Mouse (Mus musculus) liver, embryonic 12.5 days (tissue): ENCODE results near the gene Rabggta. TPM values are rescaled to one million over a fixed set of nuclear protein-coding genes. Genes with fewer than 3 reads are reported as not detected.

Experiments
- ATAC-seq: fragments of 200-750 bp; cut with Nextera tagmentation; 2 replicates; pipeline ENCODE4 v1.8.0; 2017; ENCODE audit warnings: moderate number of reproducible peaks, mild to moderate bottlenecking, moderate library complexity
- H3K27ac ChIP-seq: fragments of 300-500 bp; sonication (generic); 2 replicates; pipeline ENCODE4 v1.5.1; 2016; ENCODE audit warnings: mild to moderate bottlenecking
- H3K27me3 ChIP-seq: fragments of 300-500 bp; sonication (generic); replicated peaks from 2 replicates; pipeline ENCODE4 v1.6.1; 2016; ENCODE audit warnings: mild to moderate bottlenecking, moderate library complexity
- H3K36me3 ChIP-seq: fragments of 300-500 bp; sonication (generic); 2 replicates; pipeline ENCODE4 v1.6.1; 2016; ENCODE audit warnings: mild to moderate bottlenecking, moderate library complexity
- H3K4me1 ChIP-seq: fragments of 300-500 bp; sonication (generic); 2 replicates; pipeline ENCODE4 v1.6.1; 2016
- H3K4me2 ChIP-seq: fragments of 300-500 bp; sonication (generic); 2 replicates; pipeline ENCODE4 v1.6.1; 2016; ENCODE audit warnings: mild to moderate bottlenecking, moderate library complexity
- H3K4me3 ChIP-seq: fragments of 300-500 bp; sonication (generic); 2 replicates; pipeline ENCODE4 v1.5.1; 2016; ENCODE audit warnings: mild to moderate bottlenecking, moderate library complexity
- H3K9ac ChIP-seq: fragments of 300-500 bp; sonication (generic); 2 replicates; pipeline ENCODE4 v1.6.1; 2016; ENCODE audit warnings: mild to moderate bottlenecking, moderate library complexity
- H3K9me3 ChIP-seq: fragments of 300-500 bp; sonication (generic); replicated peaks from 2 replicates; pipeline ENCODE4 v1.6.1; 2016; ENCODE audit warnings: mild to moderate bottlenecking, moderate library complexity
- WGBS: fragments of 180-500 bp; shearing (Covaris S2); methylation state at CpG from one replicate; pipeline ENCODE4 v1.1.7; 2016; ENCODE audit not compliant: insufficient replicate concordance; 5-methylcytosine and 5-hydroxymethylcytosine counted together
- polyA plus RNA-seq: library from polyadenylated mRNA; unstranded; fragments of >200 nt; fragmentation: Nextera tagmentation; extraction: Ambion mirVana; gene quantifications from 2 replicates; pipeline ENCODE4 v1.2.1, GENCODE M21; 2016

Gene Rabggta
- polyA plus RNA-seq, 1 experiment from 2014 or later: 18.9 TPM

- ATAC-seq: no peak
- no peaks in the 10 kb centered on the region for H3K9me3 ChIP-seq
- H3K4me2 ChIP-seq: peak within 1 kb of the TSS; percentile 67
- H3K27ac ChIP-seq: no peak within 1 kb of the TSS
- WGBS: 22% methylated on average over 4 of the region's 4 CpGs
- H3K27me3 ChIP-seq: peaks cover 21% of the 10 kb centered on the region
- H3K9ac ChIP-seq: peak within 1 kb of the TSS; percentile 52; the same call in 1 of the 2 replicates
- H3K4me3 ChIP-seq: peak within 1 kb of the TSS; percentile 36
- H3K4me1 ChIP-seq: peaks cover 42% of the 10 kb centered on the region
- H3K36me3 ChIP-seq: peaks cover 27% of the 10 kb centered on the region
These were observed 8.3 kb downstream of the Rabggta start, which contains the start of gene Tgm1 for GRCm38 (mm10) chr14:55713729-55714122. TSS of gene Tgm1 (minus strand) at chr14:55713926.

- 13% methylated on average over 25 of the region's 25 CpGs for WGBS
- Histone ChIP-seq H3K9me3 (no peaks in the 10 kb centered on the region), H3K27ac (no peak overlapping the region), H3K4me3 (peak overlapping the region; percentile 36), H3K4me2 (peak overlapping the region; percentile 67), H3K27me3 (peaks cover 21% of the 10 kb centered on the region), H3K9ac (peak overlapping the region; percentile 52; the same call in 1 of the 2 replicates), H3K4me1 (peaks cover 42% of the 10 kb centered on the region), H3K36me3 (peaks cover 22% of the 10 kb centered on the region)
- ATAC-seq: peak; percentile 43
These were observed 8.9 kb downstream of the Rabggta start for GRCm38 (mm10) chr14:55713007-55713728.

- Histone ChIP-seq H3K27ac (no peak overlapping the region), H3K4me2 (no peak overlapping the region), H3K9ac (no peak overlapping the region), H3K9me3 (no peaks in the 10 kb centered on the region), H3K4me3 (no peak overlapping the region), H3K27me3 (peaks cover 21% of the 10 kb centered on the region), H3K4me1 (peaks cover 53% of the 10 kb centered on the region), H3K36me3 (peaks cover 8% of the 10 kb centered on the region)
- ATAC-seq: no peak
- WGBS: 67% methylated on average over 7 of the region's 7 CpGs
These were observed 10.3 kb downstream of the Rabggta start for GRCm38 (mm10) chr14:55711786-55712185.

GRCm38 (mm10) chr14:55709509-55709908 is 12.6 kb downstream of the Rabggta start:
- WGBS: 80% methylated on average over 4 of the region's 4 CpGs
- Histone ChIP-seq H3K9me3 (no peaks in the 10 kb centered on the region), H3K4me3 (no peak overlapping the region), H3K36me3 (no peaks in the 10 kb centered on the region), H3K4me1 (peaks cover 59% of the 10 kb centered on the region), H3K27ac (no peak overlapping the region), H3K9ac (no peak overlapping the region), H3K27me3 (peaks cover 21% of the 10 kb centered on the region), H3K4me2 (no peak overlapping the region)
- no peak for ATAC-seq

GRCm38 (mm10) chr14:55707397-55707796 is 14.7 kb downstream of the Rabggta start:
- H3K36me3 ChIP-seq: no peaks in the 10 kb centered on the region
- H3K27me3 ChIP-seq: peaks cover 6% of the 10 kb centered on the region
- peaks cover 40% of the 10 kb centered on the region for H3K4me1 ChIP-seq
- no peak overlapping the region for H3K27ac ChIP-seq
- no peaks in the 10 kb centered on the region for H3K9me3 ChIP-seq
- 16% methylated on average over 5 of the region's 5 CpGs for WGBS
- H3K4me3 ChIP-seq: no peak overlapping the region
- no peak overlapping the region for H3K4me2 ChIP-seq
- ATAC-seq: peak; percentile 63
- no peak overlapping the region for H3K9ac ChIP-seq

DNA sequence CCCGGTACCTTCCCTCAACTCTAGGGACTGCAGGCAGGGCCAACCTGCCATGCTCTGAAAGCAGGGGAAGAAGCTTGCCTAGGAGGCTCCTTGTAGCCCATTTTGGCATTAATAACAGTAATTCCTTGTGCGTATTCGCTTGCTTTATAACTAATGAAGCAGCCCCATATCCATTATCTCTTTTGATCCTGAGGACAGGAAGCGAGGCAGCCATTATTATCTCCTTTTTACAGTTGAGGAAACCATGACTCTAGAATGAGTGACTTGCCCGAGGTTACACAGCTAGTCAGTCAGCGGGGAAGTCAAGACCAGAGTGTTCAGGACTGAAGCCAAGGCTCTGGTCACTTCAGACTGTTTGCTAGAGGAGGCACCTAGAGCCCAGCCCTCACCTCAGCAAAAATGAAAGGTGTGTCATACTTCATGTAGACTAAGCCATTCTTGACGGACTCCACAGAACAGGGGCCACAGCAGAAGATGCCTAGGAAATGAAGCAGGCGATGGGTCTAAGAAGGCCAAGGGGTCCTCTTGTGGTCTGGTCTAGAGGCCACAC is 15.9 kb downstream of the Rabggta start:
- Histone ChIP-seq H3K4me3 (no peak overlapping the region), H3K36me3 (no peaks in the 10 kb centered on the region), H3K9ac (no peak overlapping the region), H3K9me3 (no peaks in the 10 kb centered on the region), H3K4me2 (no peak overlapping the region), H3K27me3 (no peaks in the 10 kb centered on the region; the same call in none of the 2 replicates), H3K4me1 (peaks cover 31% of the 10 kb centered on the region), H3K27ac (no peak overlapping the region)
- ATAC-seq: no peak
- 57% methylated on average over 8 of the region's 8 CpGs for WGBS

GRCm38 (mm10) chr14:55702761-55703160 is 19.3 kb downstream of the Rabggta start:
- H3K27me3 ChIP-seq: no peaks in the 10 kb centered on the region; the same call in 1 of the 2 replicates
- 70% methylated on average over 6 of the region's 6 CpGs for WGBS

DNA sequence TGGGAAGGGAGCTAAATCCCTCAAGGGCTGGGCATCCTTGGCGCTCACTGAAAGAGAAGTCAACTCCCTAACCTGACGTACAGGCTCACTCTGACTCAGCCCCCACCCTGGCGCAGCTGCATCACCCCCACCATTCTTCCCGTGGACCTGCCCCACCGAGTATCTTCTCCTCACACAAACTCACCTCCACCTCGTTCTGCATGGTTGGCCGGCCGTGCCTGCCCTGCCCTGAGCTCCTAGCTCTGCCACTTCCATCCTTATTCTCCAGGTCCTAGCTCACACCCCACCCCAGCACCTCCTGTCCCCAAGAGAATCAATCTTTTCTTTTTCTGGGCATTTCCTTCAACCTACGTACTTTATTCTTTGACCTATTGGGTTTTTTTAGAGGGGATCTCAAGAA is 20.9 kb downstream of the Rabggta start:
- no peak overlapping the region for H3K4me2 ChIP-seq
- no peak overlapping the region for H3K9ac ChIP-seq
- H3K9me3 ChIP-seq: no peaks in the 10 kb centered on the region
- 66% methylated on average over 9 of the region's 9 CpGs for WGBS
- H3K4me3 ChIP-seq: no peak overlapping the region
- no peak for ATAC-seq
- H3K27me3 ChIP-seq: no peaks in the 10 kb centered on the region; the same call in 1 of the 2 replicates
- peaks cover 12% of the 10 kb centered on the region for H3K4me1 ChIP-seq
- H3K36me3 ChIP-seq: no peaks in the 10 kb centered on the region
- H3K27ac ChIP-seq: no peak overlapping the region

More at GRCm38 (mm10) chr14:55702761-55703160, 19.3 kb downstream of the Rabggta start:
- peaks cover 28% of the 10 kb centered on the region for H3K4me1 ChIP-seq
- H3K27ac ChIP-seq: no peak overlapping the region
- no peak overlapping the region for H3K4me2 ChIP-seq
- H3K9ac ChIP-seq: no peak overlapping the region
- no peak for ATAC-seq
- H3K36me3 ChIP-seq: no peaks in the 10 kb centered on the region
- no peak overlapping the region for H3K4me3 ChIP-seq
- H3K9me3 ChIP-seq: no peaks in the 10 kb centered on the region

DNA sequence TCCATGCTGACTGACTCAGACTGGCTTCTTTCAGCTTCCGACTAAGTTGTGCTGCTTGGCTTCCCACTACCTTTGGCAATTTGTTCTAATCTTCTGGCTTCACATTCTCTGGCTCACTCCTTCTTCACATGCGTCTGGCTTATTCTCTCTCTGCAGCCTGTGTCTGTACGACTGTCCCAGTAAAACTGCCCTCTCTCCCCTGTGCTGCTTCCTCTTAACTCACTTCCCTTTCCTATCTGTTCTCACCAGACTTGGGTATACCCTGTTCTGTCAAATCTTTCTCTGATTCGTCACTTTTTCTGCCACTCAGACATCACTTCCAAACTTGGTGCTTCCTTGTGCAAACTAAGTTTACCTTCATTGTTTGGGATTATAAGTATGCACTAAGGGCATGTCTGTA is 24.8 kb downstream of the Rabggta start:
- Histone ChIP-seq H3K27ac (no peak overlapping the region), H3K9me3 (no peaks in the 10 kb centered on the region), H3K4me2 (no peak overlapping the region)

GRCm38 (mm10) chr14:55689433-55689832 is 32.6 kb downstream of the Rabggta start:
- 67% methylated on average over 10 of the region's 10 CpGs for WGBS
- H3K4me2 ChIP-seq: no peak overlapping the region
- H3K9ac ChIP-seq: no peak overlapping the region
- H3K9me3 ChIP-seq: no peaks in the 10 kb centered on the region
- no peaks in the 10 kb centered on the region for H3K4me1 ChIP-seq
- H3K4me3 ChIP-seq: no peak overlapping the region
- H3K27ac ChIP-seq: no peak overlapping the region
- no peak for ATAC-seq
- H3K27me3 ChIP-seq: peaks cover 3% of the 10 kb centered on the region; the same call in 1 of the 2 replicates
- no peaks in the 10 kb centered on the region for H3K36me3 ChIP-seq

More for the DNA sequence above, 24.8 kb downstream of the Rabggta start:
- no peaks in the 10 kb centered on the region for H3K36me3 ChIP-seq
- 0 out of 2 replicates have a peak, but pooled peaks cover 5% of the 10 kb centered on the region for H3K4me1 ChIP-seq
- 43% methylated on average over 4 of the region's 4 CpGs for WGBS
- no peak overlapping the region for H3K9ac ChIP-seq
- no peaks in the 10 kb centered on the region for H3K27me3 ChIP-seq
- no peak for ATAC-seq
- no peak overlapping the region for H3K4me3 ChIP-seq

DNA sequence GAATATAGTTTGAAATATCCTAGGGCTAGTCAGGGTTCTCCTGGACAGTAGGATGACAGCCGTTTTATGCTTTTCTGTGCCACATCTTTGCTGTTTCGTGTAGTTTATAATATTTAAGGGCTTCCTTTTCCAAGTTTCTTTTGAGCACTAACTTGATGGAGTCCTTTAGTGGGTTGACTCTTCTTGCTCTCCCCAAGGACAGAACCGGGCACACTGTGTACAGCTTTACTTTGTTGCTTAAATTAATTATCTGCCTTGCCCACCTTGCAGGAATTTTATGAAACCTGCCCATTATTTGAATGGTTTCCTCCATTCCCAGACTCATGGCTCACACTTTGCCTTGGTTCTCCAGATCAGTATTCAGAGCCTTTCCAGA is 40.0 kb downstream of the Rabggta start:
- H3K27me3 ChIP-seq: 0 out of 2 replicates have a peak, but pooled peaks cover 3% of the 10 kb centered on the region
- H3K36me3 ChIP-seq: peaks cover 35% of the 10 kb centered on the region
- ATAC-seq: peak; percentile 17
- H3K4me1 ChIP-seq: peaks cover 21% of the 10 kb centered on the region
- peak overlapping the region; percentile 82 for H3K9ac ChIP-seq
- peak overlapping the region; percentile 80 for H3K4me2 ChIP-seq
- no peaks in the 10 kb centered on the region for H3K9me3 ChIP-seq
- H3K4me3 ChIP-seq: peak overlapping the region; percentile 78
- H3K27ac ChIP-seq: peak overlapping the region; percentile 88
- 15% methylated on average over 3 of the region's 3 CpGs for WGBS
